Mouse (Mus musculus) spleen, adult 2 months (tissue): ENCODE measurements at regions not wholly inside any gene's neighbourhood (a gene's known extent, or its start where the extent isn't known, plus 50 kb on each side); places are given as distances from the start of the nearest gene placed in this dataset.

Experiments
- DNase-seq, 2 experiments: peaks; one replicate each; pipeline versions ENCODE4 v3.0.0 to v3.0.0-alpha.2; 2012 to 2021; ENCODE audit warnings: low spot score in 2 of 2, low read depth in 1 of 2
- H3K27ac ChIP-seq: fragments of 200-500 bp; 2 replicates; pipeline ENCODE4 v1.5.1; 2012; ENCODE audit warnings: low read length, inconsistent platforms; ENCODE audit not compliant: insufficient read depth
- H3K27me3 ChIP-seq: fragments of 200-500 bp; 2 replicates; pipeline ENCODE4 v1.6.1; 2012; ENCODE audit warnings: mild to moderate bottlenecking, moderate library complexity, low read length, inconsistent platforms; ENCODE audit not compliant: control insufficient read depth, insufficient read depth
- H3K36me3 ChIP-seq: fragments of 200-500 bp; 2 replicates; pipeline ENCODE4 v1.6.1; 2012; ENCODE audit warnings: mild to moderate bottlenecking, low read length, inconsistent platforms; ENCODE audit not compliant: control insufficient read depth, insufficient read depth
- H3K4me1 ChIP-seq: fragments of 200-500 bp; 2 replicates; pipeline ENCODE4 v1.6.1; 2011; ENCODE audit warnings: inconsistent platforms; ENCODE audit not compliant: control insufficient read depth, insufficient read depth, insufficient read length
- H3K4me3 ChIP-seq: fragments of 200-500 bp; 2 replicates; pipeline ENCODE4 v1.5.1; 2011; ENCODE audit warnings: mild to moderate bottlenecking, inconsistent platforms; ENCODE audit not compliant: insufficient read depth, insufficient read length; ENCODE audit errors: extremely low read depth
- CTCF ChIP-seq: fragments of 200-500 bp; IDR thresholded peaks from 2 replicates; pipeline ENCODE4 v1.5.1; 2011; ENCODE audit warnings: mild to moderate bottlenecking, inconsistent platforms; ENCODE audit not compliant: insufficient read depth, insufficient read length, insufficient replicate concordance; ENCODE audit errors: extremely low read depth
- POLR2A ChIP-seq: fragments of 200-500 bp; IDR thresholded peaks from 2 replicates; pipeline ENCODE4 v1.6.1; 2011; ENCODE audit warnings: low read depth, low read length, inconsistent platforms
- WGBS: fragments of 180-500 bp; shearing (Covaris S2); methylation state at CpG from one replicate; pipeline ENCODE4 v1.1.7; 2018; 5-methylcytosine and 5-hydroxymethylcytosine counted together

DNA sequence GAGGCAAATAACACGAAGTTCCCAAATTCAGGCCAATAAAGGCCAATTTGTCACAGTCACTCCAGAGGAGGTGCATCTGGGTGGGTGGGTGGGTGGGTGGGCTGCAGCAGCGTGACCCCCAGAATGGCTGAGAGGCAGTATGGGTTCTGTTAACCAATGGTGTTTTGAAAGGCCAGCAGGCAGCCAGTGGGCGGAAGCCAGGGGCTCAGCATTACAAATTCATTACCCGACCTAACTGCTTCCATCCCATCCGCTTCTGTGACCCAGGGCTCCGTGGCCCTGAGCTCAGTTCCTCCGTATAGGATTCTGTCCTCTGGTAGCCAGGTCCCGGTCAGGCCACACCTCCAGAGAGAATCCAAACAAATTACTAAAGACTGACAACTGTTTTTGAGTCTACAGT lies 463.5 kb downstream of the Med13l start:
- H3K4me1 ChIP-seq, result no peaks in the 10 kb centered on the region
- H3K27me3 ChIP-seq, result no peaks in the 10 kb centered on the region
- no peaks in the 10 kb centered on the region for H3K36me3 ChIP-seq
- H3K27ac ChIP-seq, result no peak overlapping the region
- no peak for DNase-seq
- 75% methylated on average over 8 of the region's 8 CpGs for WGBS
- H3K4me3 ChIP-seq, result no peak overlapping the region
- TF ChIP-seq POLR2A (no peak), CTCF (no peak)

DNA sequence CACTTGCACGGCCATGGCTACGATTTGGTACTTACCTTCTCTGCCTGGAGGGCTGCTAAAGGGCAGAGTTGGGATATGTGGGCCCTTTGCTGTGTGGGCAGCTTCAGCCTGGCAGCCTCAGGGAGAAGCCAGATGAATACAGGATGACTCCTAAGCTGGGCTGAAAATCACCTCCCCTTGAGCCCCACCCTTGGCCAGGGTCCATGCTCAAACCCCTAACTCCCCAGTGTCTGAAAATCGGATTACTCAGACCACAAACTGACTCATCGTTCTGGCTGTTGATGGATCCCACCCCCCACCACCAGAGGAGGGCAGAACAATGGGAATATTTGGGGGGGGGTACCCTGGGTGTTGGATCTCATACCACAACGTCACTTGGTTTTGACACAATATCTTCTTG lies 471.6 kb downstream of the Med13l start:
- H3K4me3 ChIP-seq, result no peak overlapping the region
- H3K27me3 ChIP-seq, result no peaks in the 10 kb centered on the region
- no peaks in the 10 kb centered on the region for H3K4me1 ChIP-seq
- no peak for DNase-seq
- no peak overlapping the region for H3K27ac ChIP-seq
- no peak for TF ChIP-seq POLR2A
- no peak for TF ChIP-seq CTCF
- H3K36me3 ChIP-seq, result no peaks in the 10 kb centered on the region
- WGBS, result 80% methylated on average over 5 of the region's 5 CpGs

DNA sequence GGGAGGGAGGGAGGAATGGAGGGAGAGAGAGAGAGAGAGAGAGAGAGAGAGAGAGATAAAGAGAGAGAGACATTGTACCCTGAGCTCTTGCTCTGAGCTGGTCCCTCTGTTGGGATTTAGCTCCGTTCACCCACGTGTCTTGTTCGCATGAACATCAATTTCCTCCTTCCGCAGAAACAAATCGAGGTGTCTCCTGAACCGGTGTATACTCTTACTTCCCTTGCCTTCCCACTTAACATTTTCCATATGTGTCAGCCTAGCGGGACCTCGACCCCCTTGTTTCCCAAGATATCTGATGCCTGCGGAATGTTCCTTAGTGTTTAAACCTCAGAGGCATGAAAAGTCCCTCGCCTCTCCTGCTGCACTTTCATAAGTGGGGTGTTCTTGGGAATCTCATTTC lies 484.1 kb downstream of the Med13l start:
- no peak for DNase-seq
- H3K27me3 ChIP-seq, result no peaks in the 10 kb centered on the region
- TF ChIP-seq POLR2A, result no peak
- no peak for TF ChIP-seq CTCF
- H3K4me3 ChIP-seq, result no peak overlapping the region
- H3K27ac ChIP-seq, result no peak overlapping the region
- no peaks in the 10 kb centered on the region for H3K4me1 ChIP-seq
- no peaks in the 10 kb centered on the region for H3K36me3 ChIP-seq
- WGBS, result 87% methylated on average over 10 of the region's 10 CpGs

DNA sequence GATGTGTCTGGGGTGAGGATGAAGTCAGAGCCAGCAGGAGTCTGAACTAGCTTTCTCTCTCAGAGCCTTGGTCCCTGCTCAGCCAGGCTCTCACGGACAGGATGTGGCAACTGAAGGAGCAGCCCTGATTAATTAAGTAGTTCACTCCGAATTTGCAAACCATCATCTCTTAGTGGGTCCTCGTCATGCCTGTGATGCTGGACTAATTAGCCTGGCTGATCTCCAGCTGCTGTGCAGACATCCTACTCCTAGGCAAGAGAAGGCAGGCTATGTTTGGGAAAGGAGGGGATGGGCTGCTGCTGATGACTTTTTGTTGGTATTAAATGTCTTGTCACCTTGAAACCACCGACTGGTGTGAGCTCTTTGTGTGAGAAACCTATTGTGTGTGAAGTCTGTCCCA lies 487.1 kb downstream of the Med13l start:
- Histone ChIP-seq H3K4me1 (no peaks in the 10 kb centered on the region), H3K27me3 (no peaks in the 10 kb centered on the region), H3K36me3 (no peaks in the 10 kb centered on the region), H3K27ac (no peak overlapping the region), H3K4me3 (no peak overlapping the region)
- WGBS, result 65% methylated on average over 4 of the region's 4 CpGs
- no peak for DNase-seq
- TF ChIP-seq POLR2A (no peak), CTCF (no peak)

DNA sequence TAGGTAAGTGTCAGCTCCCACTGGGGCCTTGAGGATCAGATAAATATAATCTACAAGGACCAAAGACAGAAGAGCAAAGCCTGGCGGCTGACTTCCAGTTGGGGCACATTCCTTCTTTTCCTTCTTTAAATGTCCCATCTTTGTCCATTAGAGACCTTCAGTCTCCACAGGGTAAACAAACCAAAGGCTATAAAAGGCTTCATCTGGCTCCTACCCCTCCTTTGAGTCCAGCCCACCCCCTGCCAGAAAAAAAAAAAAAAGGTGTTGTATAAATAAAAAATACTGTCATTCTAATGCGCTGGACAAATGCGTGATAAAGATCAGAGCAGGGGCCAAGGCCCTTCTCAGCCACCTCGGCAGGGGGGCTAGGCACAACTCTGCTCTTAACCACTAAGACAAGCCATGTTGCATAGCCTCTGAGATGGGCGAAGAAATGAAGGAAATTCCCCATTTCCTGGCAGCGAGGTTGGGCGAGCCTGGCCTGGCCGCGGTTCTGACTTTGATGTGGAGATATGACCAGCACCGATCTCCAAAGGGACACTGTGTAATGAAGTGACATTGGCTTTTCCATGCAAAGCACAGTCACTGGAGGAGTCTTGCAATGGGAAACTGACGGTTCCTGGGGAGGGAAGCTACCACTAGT lies 492.0 kb downstream of the Med13l start:
- no peak overlapping the region for H3K4me3 ChIP-seq
- DNase-seq, result no peak
- no peaks in the 10 kb centered on the region for H3K4me1 ChIP-seq
- 44% methylated on average over 11 of the region's 11 CpGs for WGBS
- H3K27ac ChIP-seq, result no peak overlapping the region
- H3K27me3 ChIP-seq, result no peaks in the 10 kb centered on the region
- no peaks in the 10 kb centered on the region for H3K36me3 ChIP-seq
- no peak for TF ChIP-seq CTCF
- TF ChIP-seq POLR2A, result no peak

DNA sequence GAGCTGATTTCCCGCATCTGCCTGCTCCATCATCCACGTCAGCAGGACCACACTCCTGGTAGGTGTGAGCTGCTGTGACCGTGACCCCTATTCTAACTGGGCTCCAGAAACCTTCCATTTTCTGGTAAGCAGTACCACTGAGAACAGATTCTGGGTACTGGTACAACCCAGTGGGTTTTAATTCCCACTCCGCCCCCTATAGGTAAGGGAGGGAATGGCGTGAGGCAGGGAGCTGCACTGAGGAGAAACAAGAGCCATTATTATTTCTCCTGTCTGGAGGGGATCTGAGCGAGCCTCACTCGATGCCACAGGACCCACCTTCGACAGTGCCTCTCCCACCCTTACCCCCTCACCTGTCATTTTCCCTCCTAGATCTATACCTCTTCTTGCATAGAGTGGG lies 493.3 kb downstream of the Med13l start:
- H3K36me3 ChIP-seq, result no peaks in the 10 kb centered on the region
- WGBS, result 87% methylated on average over 8 of the region's 8 CpGs
- H3K4me3 ChIP-seq, result no peak overlapping the region
- H3K4me1 ChIP-seq, result peaks cover 2% of the 10 kb centered on the region; the same call in 1 of the 2 replicates
- H3K27me3 ChIP-seq, result no peaks in the 10 kb centered on the region
- DNase-seq, result no peak
- no peak for TF ChIP-seq CTCF
- no peak for TF ChIP-seq POLR2A
- H3K27ac ChIP-seq, result no peak overlapping the region

DNA sequence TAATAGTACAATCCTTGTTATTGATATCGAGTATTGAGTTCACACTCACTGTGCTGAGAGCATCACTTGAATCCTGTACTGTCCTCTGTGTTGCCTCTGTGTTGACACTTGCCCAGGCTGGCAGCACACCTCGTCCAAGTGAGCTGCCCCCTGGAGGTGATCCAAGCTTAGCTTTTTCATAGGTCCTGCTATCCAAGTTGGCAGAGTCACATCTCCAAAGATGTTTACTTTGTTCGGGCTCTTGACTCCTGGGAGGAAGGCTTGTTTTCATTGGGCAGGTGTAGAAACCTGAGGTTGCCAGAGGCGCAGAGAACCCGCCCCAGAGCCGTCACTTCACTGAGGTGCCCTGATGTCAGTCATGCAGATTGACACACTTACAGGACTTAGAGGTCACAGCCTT lies 493.9 kb downstream of the Med13l start:
- H3K4me1 ChIP-seq, result peaks cover 2% of the 10 kb centered on the region; the same call in 1 of the 2 replicates
- no peak overlapping the region for H3K4me3 ChIP-seq
- TF ChIP-seq POLR2A, result no peak
- no peak for TF ChIP-seq CTCF
- H3K27me3 ChIP-seq, result no peaks in the 10 kb centered on the region
- no peak overlapping the region for H3K27ac ChIP-seq
- H3K36me3 ChIP-seq, result no peaks in the 10 kb centered on the region
- WGBS, result 85% methylated on average over 6 of the region's 6 CpGs
- no peak for DNase-seq
